Mouse (Mus musculus): Measurements from ENCODE around the gene Trpv5. TPM values are rescaled to one million over a fixed set of nuclear protein-coding genes. Genes with fewer than 3 reads are reported as not detected.

Trpv5 gene
- total RNA-seq, 1 experiment from 2014 or later, result not detected

DNA sequence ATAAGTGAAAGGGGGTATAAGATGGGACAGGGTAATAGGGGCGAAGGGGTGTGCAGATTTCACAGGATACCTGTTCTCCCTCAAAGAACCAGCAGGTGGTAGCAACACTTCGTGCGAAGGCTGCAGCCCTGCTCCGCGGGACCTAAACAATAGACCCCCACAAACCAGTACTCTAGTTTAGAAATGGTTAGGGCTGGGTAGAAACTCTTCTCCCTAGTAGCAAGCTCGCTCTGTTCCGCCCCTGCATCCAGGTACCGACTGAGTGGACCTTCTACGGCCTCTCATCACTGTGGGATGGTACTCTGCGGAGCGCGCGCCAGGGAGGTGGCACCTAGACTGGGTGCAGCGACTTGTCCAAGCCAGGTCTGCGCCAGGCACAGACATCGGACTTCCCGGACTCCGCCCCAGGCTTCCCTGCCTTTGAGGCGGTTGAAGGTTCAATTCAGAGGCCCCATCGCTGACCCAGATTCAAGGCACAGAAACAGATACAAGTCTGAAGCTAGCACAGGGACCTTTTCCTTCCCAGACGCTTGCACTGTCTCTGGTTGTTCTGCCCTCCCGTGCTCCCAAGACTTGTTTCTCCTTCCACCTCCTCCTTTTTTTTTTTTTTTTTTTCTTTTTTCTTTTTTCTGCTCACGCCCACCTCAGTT, 76.0 kb downstream of the Trpv5 start:
- ATAC-seq (replicated peaks; ENCODE audit: insufficient number of reproducible peaks, low FRiP score, low TSS enrichment, poor library complexity, severe bottlenecking), result no peak; the same call in 1 of the 2 replicates

Other genes starting within 250 kb of the Trpv5 start
- not detected in 3 replicates for gene Gm10334, start 234.6 kb downstream of the Trpv5 start, total RNA-seq (2017)
- gene Prss1, start 221.8 kb downstream of the Trpv5 start, total RNA-seq (2017), result not detected in 3 replicates
- not detected in 3 replicates for gene Prss2, start 159.0 kb downstream of the Trpv5 start, total RNA-seq (2017)
- 1.6 to 4.7 TPM (median 2.0 TPM) in 3 replicates for gene Ephb6, start 75.3 kb downstream of the Trpv5 start, total RNA-seq (2017)
- gene Trpv6, start 44.4 kb downstream of the Trpv5 start, total RNA-seq (2017), result not detected in 3 replicates
- gene Llcfc1, start 3.7 kb upstream of the Trpv5 start, total RNA-seq (2017), result not detected in 3 replicates
- gene Kel, start 23.6 kb upstream of the Trpv5 start, total RNA-seq (2017), result 0.39 TPM in 1 of 3 replicates, not detected in the others
- not detected in 3 replicates for gene Olfr459, start 94.4 kb upstream of the Trpv5 start, total RNA-seq (2017)
- not detected in 3 replicates for gene Pip, start 166.8 kb upstream of the Trpv5 start, total RNA-seq (2017)
- not detected in 3 replicates for gene Sval2, start 172.2 kb upstream of the Trpv5 start, total RNA-seq (2017)